8 mouse cellular contexts compared by ENCODE assay signal in genomic region chr3:52088458-52089341, GRCm38 (mm10). TPM values are rescaled to one million over a fixed set of nuclear protein-coding genes. Genes with fewer than 3 reads are reported as not detected.
DNase-seq lines count a peak whose midpoint lies in the region; ATAC-seq and TF ChIP-seq lines count a peak whose summit lies in the region.

No protein-coding gene starts in this region.

- H3K9me3 ChIP-seq in heart, embryonic 12.5 days (replicated peaks) = no peaks in the 10 kb centered on the region
- no peaks in the 10 kb centered on the region for H3K9me3 ChIP-seq in kidney, embryonic 15.5 days (replicated peaks)
- no peaks in the 10 kb centered on the region for H3K9me3 ChIP-seq in limb, embryonic 14.5 days (ENCODE audit: control insufficient read depth, low read length)
- H3K9me3 ChIP-seq in midbrain, embryonic 14.5 days (ENCODE audit: control insufficient read depth, low read length) = no peaks in the 10 kb centered on the region

- TF ChIP-seq POLR2A in bone marrow macrophage, adult 2 months (IDR thresholded peaks at IDR 0.05; ENCODE audit: borderline replicate concordance, low read depth, low read length) = no peak
- TF ChIP-seq POLR2A in limb, embryonic 14.5 days (IDR thresholded peaks at IDR 0.05; ENCODE audit: borderline replicate concordance, extremely low read depth, insufficient read depth, insufficient read length) = no peak

- H3K27me3 ChIP-seq in heart, embryonic 12.5 days (replicated peaks) = no peaks in the 10 kb centered on the region
- no peaks in the 10 kb centered on the region for H3K27me3 ChIP-seq in kidney, embryonic 15.5 days
- no peaks in the 10 kb centered on the region for H3K27me3 ChIP-seq in limb, embryonic 14.5 days (ENCODE audit: control insufficient read depth, insufficient read depth, low read length)
- no peaks in the 10 kb centered on the region for H3K27me3 ChIP-seq in midbrain, embryonic 14.5 days (ENCODE audit: control insufficient read depth, insufficient read depth, low read length)

- peak overlapping the region; percentile 60 for H3K4me2 ChIP-seq in heart, embryonic 12.5 days
- peak overlapping the region; percentile 47 for H3K4me2 ChIP-seq in kidney, embryonic 15.5 days
- H3K4me2 ChIP-seq in limb, embryonic 14.5 days (replicated peaks; ENCODE audit: low read depth, low read length, severe bottlenecking) = peak overlapping the region; percentile 32
- peak overlapping the region; percentile 33 for H3K4me2 ChIP-seq in midbrain, embryonic 14.5 days (ENCODE audit: low read length)

- DNase-seq in fibroblast of lung, adult 2 months (ENCODE audit: low read depth) = peak; percentile 65
- DNase-seq in limb, embryonic 14.5 days (ENCODE audit: low spot score) = peak; percentile 84
- peak; percentile 89 for DNase-seq in midbrain, embryonic 14.5 days
- DNase-seq in spleen, adult 12 weeks (ENCODE audit: low spot score) = peak; percentile 37

- peak; percentile 89 for ATAC-seq in heart, embryonic 12.5 days (ENCODE audit: insufficient number of reproducible peaks, low FRiP score)
- ATAC-seq in kidney, embryonic 15.5 days (replicated peaks; ENCODE audit: low FRiP score) = peak; percentile 82
- peak; percentile 78 for ATAC-seq in limb, embryonic 14.5 days (ENCODE audit: low FRiP score, low read depth)
- peak; percentile 87 for ATAC-seq in midbrain, embryonic 14.5 days (ENCODE audit: low FRiP score, low TSS enrichment)
- no peak for ATAC-seq in erythroblast, adult 5-6 weeks (replicated peaks; ENCODE audit: low FRiP score, poor library complexity, severe bottlenecking)

- peaks cover 51% of the 10 kb centered on the region for H3K4me1 ChIP-seq in bone marrow macrophage, adult 2 months (ENCODE audit: control insufficient read depth, insufficient read depth, low read length)
- peaks cover 46% of the 10 kb centered on the region for H3K4me1 ChIP-seq in heart, embryonic 12.5 days (replicated peaks)
- peaks cover 62% of the 10 kb centered on the region for H3K4me1 ChIP-seq in kidney, embryonic 15.5 days
- H3K4me1 ChIP-seq in limb, embryonic 14.5 days (ENCODE audit: control insufficient read depth, insufficient read depth, low read length) = peaks cover 28% of the 10 kb centered on the region
- H3K4me1 ChIP-seq in midbrain, embryonic 14.5 days (ENCODE audit: control insufficient read depth, insufficient read depth, low read length) = peaks cover 17% of the 10 kb centered on the region

- H3K9ac ChIP-seq in heart, embryonic 12.5 days = peak overlapping the region; percentile 34
- 0 out of 2 replicates have a peak overlapping the region, but pooled peaks have one; percentile 33 for H3K9ac ChIP-seq in kidney, embryonic 15.5 days
- peak overlapping the region; percentile 22; the same call in 1 of the 2 replicates for H3K9ac ChIP-seq in limb, embryonic 14.5 days (ENCODE audit: low read depth, low read length, severe bottlenecking)
- no peak overlapping the region; the same call in 1 of the 2 replicates for H3K9ac ChIP-seq in midbrain, embryonic 14.5 days (replicated peaks; ENCODE audit: low read length)

- peak overlapping the region; percentile 90 for H3K27ac ChIP-seq in bone marrow macrophage, adult 2 months (ENCODE audit: insufficient read depth, low read depth, low read length)
- peak overlapping the region; percentile 86 for H3K27ac ChIP-seq in heart, embryonic 12.5 days (ENCODE audit: poor library complexity, severe bottlenecking)
- H3K27ac ChIP-seq in kidney, embryonic 15.5 days = peak overlapping the region; percentile 87
- peak overlapping the region; percentile 23; the same call in 1 of the 2 replicates for H3K27ac ChIP-seq in limb, embryonic 14.5 days (replicated peaks; ENCODE audit: low read depth, low read length)
- peak overlapping the region; percentile 50 for H3K27ac ChIP-seq in midbrain, embryonic 14.5 days (replicated peaks; ENCODE audit: low read depth, low read length)

- peak overlapping the region; percentile 38; the same call in 1 of the 2 replicates for H3K4me3 ChIP-seq in bone marrow macrophage, adult 2 months (ENCODE audit: insufficient read depth, low read length)
- H3K4me3 ChIP-seq in heart, embryonic 12.5 days = peak overlapping the region; percentile 11
- H3K4me3 ChIP-seq in kidney, embryonic 15.5 days (replicated peaks) = 0 out of 2 replicates have a peak overlapping the region, but pooled peaks have one; percentile 5
- no peak overlapping the region for H3K4me3 ChIP-seq in limb, embryonic 14.5 days (replicated peaks; ENCODE audit: low read length)
- no peak overlapping the region for H3K4me3 ChIP-seq in midbrain, embryonic 14.5 days (replicated peaks; ENCODE audit: low read depth, low read length)

- TF ChIP-seq CTCF in bone marrow macrophage, adult 2 months (IDR thresholded peaks at IDR 0.05; ENCODE audit: low read depth, low read length) = no peak

- H3K36me3 ChIP-seq in heart, embryonic 12.5 days = no peaks in the 10 kb centered on the region
- H3K36me3 ChIP-seq in kidney, embryonic 15.5 days = no peaks in the 10 kb centered on the region
- H3K36me3 ChIP-seq in limb, embryonic 14.5 days (ENCODE audit: control insufficient read depth, insufficient read depth, low read length) = no peaks in the 10 kb centered on the region
- no peaks in the 10 kb centered on the region for H3K36me3 ChIP-seq in midbrain, embryonic 14.5 days (ENCODE audit: control insufficient read depth, insufficient read depth, low read length)

- WGBS in heart, embryonic 12.5 days = 17% methylated on average over 19 of the region's 19 CpGs
- 9% methylated on average over 19 of the region's 19 CpGs for WGBS in kidney, embryonic 15.5 days
- 11% methylated on average over 19 of the region's 19 CpGs for WGBS in limb, embryonic 14.5 days
- WGBS in midbrain, embryonic 14.5 days = 21% methylated on average over 19 of the region's 19 CpGs

RNA-seq across cellular contexts. Expression of gene Maml3, which starts 16.2 kb away (rescaled TPM):
- polyA plus RNA-seq in bone marrow macrophage, adult 2 months (2012; ENCODE audit: insufficient read depth, insufficient read length, missing spikeins) = 2.2 and 2.3 TPM in 2 replicates
- polyA plus RNA-seq in heart, embryonic 12.5 days (2016; fragmentation: Nextera tagmentation; extraction: Ambion mirVana) = 2.6 and 3.0 TPM in 2 replicates
- polyA plus RNA-seq in kidney, embryonic 15.5 days (2015; fragmentation: Nextera tagmentation; extraction: Ambion mirVana) = 6.2 and 7.8 TPM in 2 replicates
- polyA plus RNA-seq in limb, embryonic 14.5 days (2012; rRNA removed) = 5.4 and 6.1 TPM in 2 replicates
- polyA plus RNA-seq in limb, embryonic 14.5 days (2014; fragmentation: Nextera tagmentation; extraction: Ambion mirVana) = 5.6 and 6.7 TPM in 2 replicates
- 8.4 and 10.3 TPM in 2 replicates for polyA plus RNA-seq in midbrain, embryonic 14.5 days (2014; fragmentation: Nextera tagmentation; extraction: Ambion mirVana)
- 1.7 and 3.3 TPM in 2 replicates for total RNA-seq in erythroblast, adult 5-6 weeks (2015; ENCODE audit: low replicate concordance)
- 0.84 and 1.3 TPM in 2 replicates for total RNA-seq in erythroblast, adult 5-6 weeks (2017; ENCODE audit: low replicate concordance)

Comparison
In these comparisons a context has a peak if more than half of its experiments do, and no peak if none do; other contexts are left out.
1. H3K27ac ChIP-seq: peak in every context shown above with its lines; median percentile 90 in bone marrow macrophage, adult 2 months; 87 in kidney, embryonic 15.5 days; 86 in heart, embryonic 12.5 days; 50 in midbrain, embryonic 14.5 days; 23 in limb, embryonic 14.5 days.
2. H3K4me3 ChIP-seq: peak in bone marrow macrophage, adult 2 months (single experiment), heart, embryonic 12.5 days (single experiment) and kidney, embryonic 15.5 days (single experiment); none in limb, embryonic 14.5 days (single experiment) and midbrain, embryonic 14.5 days (single experiment).
3. DNase-seq: peak in every context shown above with its lines; median percentile 89 in midbrain, embryonic 14.5 days; 84 in limb, embryonic 14.5 days; 65 in fibroblast of lung, adult 2 months; 37 in spleen, adult 12 weeks.
4. Peak in every context shown above with its lines, with median percentiles within 50 percentile points of each other: H3K4me2 ChIP-seq.